Mouse (Mus musculus) lung, postnatal 25 days (tissue): Measurements from ENCODE around the gene Pnpo.

Experiments used
- DNase-seq: peaks from one replicate; pipeline ENCODE4 v3.0.0; 2022; ENCODE audit warnings: low spot score

Pnpo gene

GRCm38 (mm10) chr11:96937549-96938425, 6.0 kb downstream of the Pnpo start:
- peak; percentile 84 for DNase-seq

GRCm38 (mm10) chr11:96935872-96936650, 7.7 kb downstream of the Pnpo start:
- DNase-seq: peak; percentile 73

GRCm38 (mm10) chr11:96934921-96935356, 8.8 kb downstream of the Pnpo start:
- DNase-seq: peak; percentile 95

- no peak for DNase-seq
These were observed 10.1 kb downstream of the Pnpo start for GRCm38 (mm10) chr11:96933562-96934276.

- DNase-seq: peak; percentile 93
These were observed 12.3 kb downstream of the Pnpo start for GRCm38 (mm10) chr11:96931327-96932062.

- no peak for DNase-seq
These were observed 13.9 kb downstream of the Pnpo start for GRCm38 (mm10) chr11:96929766-96930331.

GRCm38 (mm10) chr11:96929096-96929765, 14.6 kb downstream of the Pnpo start:
- peak; percentile 83 for DNase-seq

- DNase-seq: peak; percentile 64
These were observed 15.1 kb downstream of the Pnpo start for GRCm38 (mm10) chr11:96928691-96929090.

- DNase-seq: no peak
These were observed 15.7 kb downstream of the Pnpo start, which contains the start of gene Prr15l for GRCm38 (mm10) chr11:96928088-96928487. Gene Prr15l (plus strand): TSS chr11:96928104.

- no peak for DNase-seq
These were observed 17.2 kb downstream of the Pnpo start for GRCm38 (mm10) chr11:96926587-96926986.

GRCm38 (mm10) chr11:96925469-96926148, 18.2 kb downstream of the Pnpo start:
- DNase-seq: no peak

GRCm38 (mm10) chr11:96924861-96925260, 18.9 kb downstream of the Pnpo start:
- no peak for DNase-seq

- DNase-seq: no peak
These were observed 24.8 kb downstream of the Pnpo start for GRCm38 (mm10) chr11:96919003-96919402.

- DNase-seq: no peak
These were observed 26.4 kb downstream of the Pnpo start for GRCm38 (mm10) chr11:96917415-96917814.

GRCm38 (mm10) chr11:96916885-96917396, 26.8 kb downstream of the Pnpo start:
- DNase-seq: no peak

GRCm38 (mm10) chr11:96916044-96916884, 27.5 kb downstream of the Pnpo start, which contains the start of gene Cdk5rap3:
Gene Cdk5rap3 (minus strand): TSS chr11:96916496.
- peak; percentile 99 for DNase-seq

GRCm38 (mm10) chr11:96912682-96913081, 31.1 kb downstream of the Pnpo start:
- no peak for DNase-seq

- DNase-seq: peak; percentile 85
These were observed 33.8 kb downstream of the Pnpo start for GRCm38 (mm10) chr11:96910003-96910402.

- no peak for DNase-seq
These were observed 35.2 kb downstream of the Pnpo start for GRCm38 (mm10) chr11:96908594-96908993.
